Mouse (Mus musculus) left cerebral cortex, postnatal 14 days (tissue): ENCODE results near the gene Entpd1. TPM values are rescaled to one million over a fixed set of nuclear protein-coding genes. Genes with fewer than 3 reads are reported as not detected.

Source experiments
- DNase-seq, 2 experiments: peaks; one replicate each; pipeline ENCODE4 v3.0.0; 2021 to 2022; ENCODE audit warnings: low spot score in 2 of 2, mixed read lengths in 1 of 2
- intact Hi-C: fragments of 180-260 bp; cut with DNase I; formaldehyde crosslinking; loops from one replicate; pipeline ENCODE4 v1.15.1; 2025
- total RNA-seq, 2 experiments: library from RNA; stranded (reverse); gene quantifications; 2 replicates each; pipeline ENCODE4 v1.2.3; 2021

The Entpd1 gene
- total RNA-seq, 2 experiments from 2014 or later = 15.3 to 17.4 TPM

DNA sequence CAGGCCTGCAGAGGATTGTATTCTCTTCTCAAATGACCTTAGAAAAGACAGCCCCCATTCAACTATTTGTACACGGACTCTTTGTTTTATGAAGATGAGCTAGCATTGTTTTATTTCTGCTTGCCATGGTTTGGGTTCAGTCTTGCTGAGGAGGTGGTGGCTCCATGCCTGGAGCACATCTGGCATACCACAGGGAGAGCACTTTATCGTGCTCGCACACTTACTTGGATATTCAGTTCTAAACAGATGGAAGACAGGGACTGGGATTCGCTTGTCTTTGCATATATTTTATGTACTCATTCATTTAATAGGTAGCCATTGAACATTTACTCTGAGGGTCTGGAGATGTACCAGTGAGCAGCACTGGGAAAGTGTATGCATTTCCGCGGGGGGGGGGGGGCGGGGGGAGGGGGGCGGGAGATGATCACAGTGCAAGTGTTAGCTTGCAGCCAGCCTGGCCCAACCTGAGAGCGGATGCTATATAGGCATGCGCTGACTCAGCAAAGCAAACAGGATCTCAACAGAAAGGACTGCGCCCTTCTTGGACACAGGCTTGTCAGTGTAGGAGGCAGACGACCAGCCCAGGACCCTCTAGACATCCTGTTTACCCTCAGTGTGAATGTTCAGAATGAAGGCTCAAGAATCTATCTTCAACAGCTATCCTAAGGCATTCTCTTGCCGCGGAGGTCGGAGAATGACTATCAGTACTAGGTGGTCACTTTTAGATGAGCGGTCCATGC lies 100.9 kb downstream of the Entpd1 start:
- DNase-seq = no peak
- intact Hi-C loops = no loop called here

GRCm38 (mm10) chr19:40714700-40715099 lies 102.5 kb downstream of the Entpd1 start:
- no peak for DNase-seq
- intact Hi-C loops = no loop called here

- intact Hi-C loops = no loop called here
- no peak for DNase-seq
Measured at GRCm38 (mm10) chr19:40716981-40717380, 104.8 kb downstream of the Entpd1 start.

GRCm38 (mm10) chr19:40719439-40720105 lies 107.4 kb downstream of the Entpd1 start:
- intact Hi-C loops = no loop called here
- DNase-seq = no peak

DNA sequence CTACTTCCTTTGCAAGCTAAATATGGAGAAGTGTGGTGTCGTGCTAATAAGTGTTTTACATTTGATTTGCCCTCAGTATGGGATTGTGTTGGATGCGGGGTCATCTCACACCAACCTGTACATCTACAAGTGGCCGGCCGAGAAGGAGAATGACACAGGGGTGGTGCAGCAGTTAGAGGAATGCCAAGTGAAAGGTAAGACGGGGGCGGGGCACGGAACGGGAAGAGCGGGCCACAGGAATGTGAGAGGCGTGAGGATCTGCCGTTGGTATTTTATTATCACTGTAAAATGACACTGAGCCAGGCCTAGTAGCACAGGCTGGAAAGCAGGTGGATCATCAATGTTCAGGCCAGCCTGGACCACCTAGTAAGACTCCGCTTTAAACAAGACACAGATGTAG lies 108.2 kb downstream of the Entpd1 start:
- intact Hi-C loops = no loop called here
- no peak for DNase-seq

GRCm38 (mm10) chr19:40722137-40723038 lies 110.2 kb downstream of the Entpd1 start:
- intact Hi-C loops = no loop called here
- DNase-seq = peak; percentile 79 to 83

GRCm38 (mm10) chr19:40723516-40723915 lies 111.3 kb downstream of the Entpd1 start:
- no peak for DNase-seq

DNA sequence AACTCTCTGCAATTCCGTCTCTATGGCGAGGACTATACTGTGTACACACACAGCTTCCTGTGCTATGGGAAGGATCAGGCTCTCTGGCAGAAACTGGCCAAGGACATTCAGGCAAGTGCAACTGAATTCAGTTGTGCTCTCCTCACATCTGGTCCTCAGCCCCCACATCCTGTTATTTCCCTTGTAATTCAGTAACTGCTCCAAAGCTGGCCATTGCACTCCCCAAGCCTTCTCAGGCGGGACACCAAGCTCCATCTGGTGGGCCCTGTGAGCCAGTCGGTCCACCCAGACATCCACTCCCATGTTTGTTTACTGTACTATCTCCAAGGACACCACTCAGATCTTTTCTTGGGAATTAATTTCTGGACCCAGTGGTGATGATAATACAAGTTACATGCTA lies 114.0 kb downstream of the Entpd1 start:
- DNase-seq = no peak
- intact Hi-C loops = no loop called here

More at GRCm38 (mm10) chr19:40723516-40723915, 111.3 kb downstream of the Entpd1 start:
- intact Hi-C loops = no loop called here

GRCm38 (mm10) chr19:40726614-40727013 lies 114.4 kb downstream of the Entpd1 start:
- no peak for DNase-seq
- intact Hi-C loops = no loop called here

DNA sequence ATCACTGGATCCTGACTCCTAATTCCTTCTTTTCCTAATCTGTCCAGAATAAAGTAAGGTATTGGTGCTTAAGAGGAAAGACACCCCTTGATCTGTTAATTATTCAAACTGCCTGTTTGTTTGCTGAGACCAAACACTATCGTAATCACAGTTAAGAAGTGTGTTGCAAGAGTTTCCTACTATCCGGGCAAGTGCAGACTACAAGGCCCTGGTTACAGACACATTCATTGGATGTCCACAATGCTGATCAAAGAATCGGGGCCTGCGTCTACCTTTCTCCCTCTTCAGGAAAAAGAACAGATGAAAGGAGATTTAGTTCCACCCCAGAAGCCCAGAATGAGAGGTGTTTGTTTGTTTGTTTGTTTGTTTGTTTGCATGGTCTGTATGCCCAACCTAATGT lies 116.0 kb downstream of the Entpd1 start:
- intact Hi-C loops = no loop called here

DNA sequence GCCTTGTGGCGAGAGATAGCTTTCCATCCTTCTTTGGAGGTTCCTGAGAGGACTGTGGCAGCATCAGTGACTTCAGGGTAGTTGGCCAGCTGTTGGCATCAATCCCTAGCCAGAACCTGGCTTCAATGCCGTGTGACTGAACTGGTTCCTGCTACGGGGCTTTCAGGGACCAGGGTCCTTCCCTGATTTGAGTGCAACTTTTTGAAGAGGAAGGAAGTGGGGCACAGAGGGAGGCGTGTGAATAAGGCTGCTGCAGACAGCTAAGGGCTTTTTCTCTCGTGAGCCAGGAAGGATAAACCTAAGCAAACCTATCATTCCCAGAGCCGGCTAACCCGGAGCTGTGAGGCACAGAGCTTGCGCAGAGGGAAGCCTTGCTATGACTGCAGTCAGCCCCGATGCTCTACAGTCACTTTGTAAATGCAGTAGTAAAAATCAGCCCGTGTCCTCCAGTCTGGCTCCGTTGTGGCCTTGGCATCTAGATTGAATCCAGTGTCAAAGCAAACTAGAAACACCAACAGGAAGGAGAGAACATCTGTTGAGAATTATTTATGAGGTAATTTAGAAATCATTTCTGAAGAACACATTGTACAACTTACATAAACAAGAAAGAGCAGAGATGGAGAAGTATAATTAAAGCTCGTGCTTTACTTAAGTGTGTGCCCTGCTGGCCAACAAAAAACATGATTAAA lies 116.7 kb downstream of the Entpd1 start:
- no peak for DNase-seq
- intact Hi-C loops = no loop called here

More for the DNA sequence above, 116.0 kb downstream of the Entpd1 start:
- DNase-seq = no peak

DNA sequence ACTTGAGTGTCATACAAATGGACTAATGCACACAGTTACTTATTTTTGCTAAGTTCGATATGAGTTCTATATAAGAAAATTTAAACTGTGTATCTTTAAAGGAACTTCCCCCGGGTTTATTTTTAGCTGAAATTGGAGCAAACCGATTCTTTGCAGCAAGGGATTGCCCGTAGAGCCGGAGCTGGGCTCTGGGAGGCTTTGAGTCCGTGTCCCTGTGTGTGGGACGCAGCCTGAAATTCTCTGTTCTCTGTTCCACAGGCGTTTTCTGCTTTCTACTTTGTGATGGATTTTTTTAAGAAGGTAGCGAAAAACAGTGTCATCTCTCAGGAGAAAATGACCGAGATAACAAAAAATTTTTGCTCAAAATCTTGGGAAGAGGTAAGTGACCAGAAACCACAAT lies 121.2 kb downstream of the Entpd1 start:
- peak in 1 of 2 experiments; percentile 36 for DNase-seq
- intact Hi-C loops = no loop called here

GRCm38 (mm10) chr19:40733849-40734248 lies 121.7 kb downstream of the Entpd1 start:
- peak in 1 of 2 experiments; percentile 40 for DNase-seq
- intact Hi-C loops = no loop called here

GRCm38 (mm10) chr19:40736680-40737512 lies 124.7 kb downstream of the Entpd1 start:
- peak; percentile 80 to 88 for DNase-seq
- intact Hi-C loops = no loop called here

DNA sequence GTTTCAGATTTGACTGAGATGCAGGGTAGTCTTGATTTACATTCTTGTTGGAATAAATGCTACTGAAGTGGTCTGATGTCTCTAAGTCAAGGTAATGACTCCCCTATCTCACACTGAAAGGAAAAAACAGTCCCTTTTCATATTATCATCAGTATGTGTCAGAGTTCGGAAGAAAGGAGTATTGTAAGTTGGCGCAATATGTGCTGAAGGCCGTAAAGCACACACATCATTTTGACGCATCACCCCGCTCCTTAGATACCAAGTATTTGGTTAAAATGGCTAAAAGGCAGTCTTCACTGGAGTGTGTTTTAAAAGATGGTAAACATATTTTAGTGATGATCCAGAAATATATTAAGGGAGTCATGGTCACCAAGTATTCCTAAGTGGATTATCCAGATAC lies 125.4 kb downstream of the Entpd1 start:
- intact Hi-C loops = no loop called here
- no peak for DNase-seq

- intact Hi-C loops = no loop called here
Measured at GRCm38 (mm10) chr19:40738683-40739324, 126.6 kb downstream of the Entpd1 start.

DNA sequence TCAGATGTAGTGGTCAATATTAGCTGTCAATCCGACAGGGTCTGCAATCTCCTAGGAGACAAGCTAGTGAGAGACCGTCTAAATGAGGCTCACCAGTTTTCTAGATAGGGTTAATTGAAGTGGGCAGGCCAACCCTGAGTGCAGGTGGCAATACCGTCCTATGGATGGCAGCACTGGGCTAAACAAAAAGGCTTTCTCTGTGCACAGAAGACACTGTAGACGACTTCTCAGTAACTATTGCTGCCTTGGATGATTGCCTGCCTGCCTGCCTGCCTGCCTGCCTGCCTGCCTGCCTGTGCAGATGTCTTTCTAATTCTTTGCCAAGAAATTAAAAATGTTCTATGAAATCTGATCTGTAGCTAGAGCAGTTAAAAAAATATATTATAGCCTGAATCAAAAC lies 134.4 kb downstream of the Entpd1 start:
- DNase-seq = peak; percentile 32 to 55
- intact Hi-C loops = loop anchor here (5.0 kb wide), 1 partner anchor 271 kb away; no protein-coding TSS in a partner anchor

More at GRCm38 (mm10) chr19:40738683-40739324, 126.6 kb downstream of the Entpd1 start:
- DNase-seq = no peak

DNA sequence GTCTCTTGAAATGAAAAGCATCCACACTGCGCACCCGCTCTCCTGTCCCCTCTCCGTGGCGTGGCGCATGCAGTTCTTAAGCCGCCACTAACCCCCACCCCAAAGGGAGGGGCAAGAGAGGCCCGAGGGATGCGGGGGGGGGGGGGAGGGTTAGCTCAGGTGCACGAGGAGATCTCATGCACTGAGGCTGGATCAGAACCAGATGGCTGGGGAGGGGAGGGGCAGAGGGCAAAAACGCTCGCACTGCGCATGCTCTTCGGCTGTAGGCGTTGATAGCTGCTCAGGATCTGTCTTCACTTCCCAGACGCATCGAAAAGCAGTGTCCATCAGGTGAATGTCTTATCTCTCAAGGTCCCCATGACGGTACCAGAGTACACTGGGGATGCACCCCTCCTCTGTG lies 136.4 kb downstream of the Entpd1 start, which contains the start of gene Cc2d2b:
Cc2d2b (plus strand) TSS at position 195 of the 400 bp plus-strand sequence.
- intact Hi-C loops = loop anchor here (5.0 kb wide), 1 partner anchor 269 kb away; no protein-coding TSS in a partner anchor

More for the DNA sequence above, 136.4 kb downstream of the Entpd1 start, which contains the start of gene Cc2d2b:
- DNase-seq = no peak
